Mouse (Mus musculus) retina, postnatal 7 days (tissue): ENCODE measurements around the gene Tut1.

ENCODE experiments used
- DNase-seq: peaks from one replicate; pipeline ENCODE4 v3.0.0-alpha.2; 2012; ENCODE audit warnings: low read depth, low spot score

Gene Tut1

DNA sequence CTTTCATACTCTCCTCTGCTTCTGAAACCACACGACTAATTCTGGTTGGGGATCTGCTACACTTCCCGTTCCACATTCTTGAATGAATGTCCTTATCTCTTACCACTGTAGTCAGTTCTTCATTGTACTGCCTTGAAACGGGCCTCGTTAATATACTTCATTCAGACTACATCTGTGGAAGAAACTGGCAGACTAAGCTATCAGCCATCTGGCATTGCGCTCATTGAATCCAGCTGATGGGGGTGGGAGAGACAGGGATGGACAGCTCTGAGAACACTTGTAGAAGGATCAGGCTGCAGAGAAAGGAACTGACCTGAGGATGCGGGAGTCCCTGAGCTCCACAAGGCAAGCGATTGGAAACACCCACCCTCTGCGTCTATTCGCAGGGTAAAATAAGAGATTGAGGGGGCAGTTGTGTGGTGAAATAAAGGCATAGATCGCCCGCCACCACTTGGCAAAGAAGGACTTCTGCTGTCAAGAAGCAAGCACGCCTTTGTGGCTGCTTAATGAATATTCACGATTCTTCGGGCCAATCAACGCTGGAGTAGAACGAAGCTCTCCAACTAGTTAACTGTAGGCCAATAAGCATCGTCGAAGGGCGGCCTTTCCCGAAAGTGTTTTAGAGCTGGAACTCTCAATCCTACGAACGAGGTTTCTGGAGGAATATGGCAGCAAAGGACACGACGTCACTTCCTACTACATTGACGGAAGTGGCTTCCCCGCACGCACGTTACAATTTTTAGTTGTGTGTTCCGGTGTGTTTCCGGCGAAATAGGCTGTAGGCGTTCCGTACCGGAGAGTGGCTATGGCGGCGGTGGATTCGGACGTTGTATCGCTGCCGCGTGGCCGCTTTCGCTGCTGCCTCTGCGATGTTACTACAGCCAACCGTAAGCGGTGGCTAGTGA, at the start of gene Tut1:
TSS of gene Tut1 (plus strand) at position 713 of the 905 bp plus-strand sequence.
- peak; percentile 87 for DNase-seq

DNA sequence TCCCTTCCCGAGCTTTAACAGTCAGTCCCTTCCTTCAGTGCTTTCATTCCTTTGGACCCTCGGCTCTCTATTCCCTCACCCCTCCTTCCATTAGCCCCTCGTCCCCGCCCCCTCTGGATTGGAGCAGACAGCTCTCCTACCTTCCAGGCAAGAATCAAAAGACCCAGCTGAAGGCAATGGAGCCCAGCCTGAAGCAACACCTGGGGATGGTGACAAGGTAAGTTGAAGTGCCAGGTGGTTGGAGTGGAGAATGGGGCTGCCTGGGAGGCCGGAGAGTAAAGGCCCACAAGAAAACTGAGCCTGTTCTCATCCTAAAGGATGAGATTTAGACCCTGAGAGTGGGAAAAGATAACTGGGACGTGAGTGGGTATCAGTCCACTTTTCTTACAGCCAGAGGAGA, 45.1 kb upstream of the Tut1 start:
- DNase-seq, result no peak

DNA sequence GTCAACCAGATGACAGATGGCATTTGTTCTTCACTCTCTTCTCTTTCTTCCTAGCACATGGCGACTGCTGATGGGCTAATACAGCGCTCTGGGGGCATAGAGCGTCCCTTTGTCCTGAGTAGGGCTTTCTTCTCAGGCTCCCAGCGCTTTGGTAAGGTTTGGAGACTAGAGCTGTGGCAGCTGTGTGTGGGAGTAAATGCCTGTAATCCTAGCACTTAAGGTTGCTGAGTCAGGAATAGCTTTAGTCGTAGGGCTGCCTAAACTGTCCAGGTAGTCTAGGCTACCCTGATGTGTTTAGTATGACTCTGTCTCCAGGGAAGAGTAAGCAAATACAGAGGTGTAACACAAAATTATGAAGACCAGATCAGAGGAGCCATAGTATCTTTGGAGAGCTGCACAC, 41.8 kb upstream of the Tut1 start:
- no peak for DNase-seq

DNA sequence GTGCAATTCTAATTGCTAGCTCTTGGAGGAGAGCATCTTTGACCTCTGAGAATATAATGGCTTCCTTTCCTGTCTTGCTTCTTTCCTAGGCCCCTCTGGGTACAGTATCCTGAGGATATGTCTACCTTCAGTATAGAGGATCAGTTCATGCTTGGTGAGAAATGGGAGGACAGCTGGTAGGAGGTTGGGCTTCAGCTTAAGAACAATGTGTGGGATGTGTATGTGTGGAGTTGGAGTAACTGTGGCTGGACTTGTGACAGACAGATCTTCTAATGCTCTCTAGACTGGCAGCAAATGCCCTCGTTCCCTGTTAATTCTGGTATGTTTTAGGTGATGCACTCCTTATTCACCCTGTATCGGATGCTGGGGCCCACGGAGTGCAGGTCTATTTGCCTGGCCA, 39.4 kb upstream of the Tut1 start:
- DNase-seq, result no peak

DNA sequence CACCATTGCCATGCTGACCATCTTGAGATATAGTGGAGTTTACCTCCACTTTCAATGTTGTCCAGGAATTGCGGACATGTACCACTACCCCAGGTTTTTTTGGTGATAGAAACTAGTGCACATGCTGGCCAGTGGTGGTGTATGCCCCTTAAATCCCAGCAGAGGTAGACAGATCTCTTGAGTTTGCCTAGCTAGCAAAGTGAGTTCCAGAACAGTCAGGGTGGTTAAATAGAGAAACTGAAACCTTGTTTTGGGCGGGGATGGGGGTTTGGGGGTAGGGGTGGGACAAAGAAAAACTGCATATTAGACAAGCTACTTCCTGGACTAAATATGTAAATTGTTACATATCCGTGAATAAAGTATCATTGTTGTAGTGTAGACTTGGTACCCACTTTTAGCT, 34.6 kb upstream of the Tut1 start:
- no peak for DNase-seq

DNA sequence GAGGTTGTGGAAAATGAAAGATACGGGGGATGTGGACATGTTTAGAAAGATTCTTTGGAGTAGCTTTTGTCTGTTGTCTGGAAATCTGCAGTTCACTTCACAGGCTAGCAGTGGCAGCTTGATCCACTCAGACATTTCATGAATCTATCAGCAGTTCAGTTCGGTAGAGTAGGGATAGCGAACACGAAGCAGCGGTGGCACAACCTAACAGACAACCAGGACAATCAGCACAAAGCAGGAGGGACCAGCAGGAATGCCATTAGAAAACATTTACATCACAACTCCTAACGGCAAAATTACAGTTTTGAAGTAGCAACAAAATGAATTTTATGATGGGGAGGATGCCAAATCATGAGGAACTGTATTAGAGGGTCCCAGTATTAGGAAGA, 34.0 kb upstream of the Tut1 start:
- no peak for DNase-seq

DNA sequence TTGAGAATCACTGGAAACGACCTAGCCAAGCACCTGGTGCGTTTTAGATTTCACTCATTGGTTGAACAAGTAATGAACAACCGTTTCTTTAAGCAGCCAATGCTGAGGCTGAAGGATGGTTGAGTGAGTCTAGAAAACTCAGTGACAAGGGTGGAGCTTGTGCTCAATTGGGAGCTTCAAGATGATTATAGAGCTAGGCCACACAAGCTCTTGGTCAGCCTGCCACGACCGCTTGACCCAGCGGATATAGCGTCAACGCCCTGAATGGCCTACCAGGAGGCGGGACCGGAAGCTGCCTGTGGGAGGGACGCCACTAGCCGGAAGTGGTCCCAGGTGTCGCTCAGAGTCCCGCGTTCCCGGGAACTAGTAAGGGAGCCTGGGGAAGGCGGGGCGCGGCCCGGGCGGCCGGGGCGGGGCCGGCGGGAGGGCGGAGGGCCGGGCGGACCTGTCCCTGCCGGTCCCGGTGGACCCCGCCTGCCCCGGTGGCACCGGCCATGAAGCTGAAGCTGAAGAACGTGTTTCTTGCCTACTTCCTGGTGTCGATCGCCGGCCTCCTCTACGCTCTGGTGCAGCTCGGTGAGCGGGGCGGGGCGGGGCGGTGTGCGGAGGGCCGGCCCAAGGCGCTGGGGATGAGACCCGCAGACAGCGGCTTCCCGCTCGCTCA, 33.4 kb upstream of the Tut1 start, which contains the start of gene B3gat3:
TSS of gene B3gat3 (plus strand) at position 302 of the 664 bp plus-strand sequence.
- peak; percentile 88 for DNase-seq

DNA sequence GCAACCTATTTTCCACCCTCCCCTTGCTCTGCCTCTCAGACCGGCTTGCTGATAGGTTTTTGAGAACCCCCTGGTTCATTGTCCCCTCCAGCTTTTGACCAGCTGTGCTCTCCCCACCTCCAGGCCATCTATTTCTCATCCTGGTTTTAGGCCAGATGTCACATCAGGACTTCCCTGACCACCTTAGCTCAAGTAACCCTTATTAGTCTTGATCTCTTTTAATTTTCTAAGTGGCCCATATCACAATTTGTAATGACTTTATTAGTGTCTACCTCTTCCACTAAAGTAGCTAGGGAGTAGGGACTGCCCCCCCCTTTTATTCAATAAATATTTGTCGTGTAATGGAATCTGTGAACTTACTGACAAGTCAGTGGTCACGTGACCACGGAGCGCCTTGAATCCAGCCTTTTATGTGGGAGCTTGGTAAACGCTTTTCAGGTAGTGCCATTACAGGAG, 32.8 kb upstream of the Tut1 start:
- DNase-seq, result no peak

DNA sequence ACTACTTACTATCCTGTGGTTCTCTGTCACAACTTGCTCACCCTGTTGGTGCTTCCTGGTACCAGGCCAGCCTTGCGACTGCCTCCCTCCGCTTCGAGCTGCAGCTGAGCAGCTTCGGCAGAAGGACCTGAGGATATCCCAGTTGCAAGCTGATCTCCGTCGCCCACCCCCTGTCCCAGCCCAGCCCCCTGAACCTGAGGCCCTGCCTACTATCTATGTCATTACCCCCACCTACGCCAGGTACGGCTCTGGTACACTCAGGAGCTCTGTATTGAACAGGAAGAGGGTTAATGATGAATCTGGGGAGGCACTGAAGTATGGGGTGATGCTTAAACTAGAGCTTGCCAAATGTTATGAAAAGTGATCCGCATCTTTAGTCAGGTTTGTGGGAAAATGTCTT, 31.9 kb upstream of the Tut1 start:
- DNase-seq, result no peak

DNA sequence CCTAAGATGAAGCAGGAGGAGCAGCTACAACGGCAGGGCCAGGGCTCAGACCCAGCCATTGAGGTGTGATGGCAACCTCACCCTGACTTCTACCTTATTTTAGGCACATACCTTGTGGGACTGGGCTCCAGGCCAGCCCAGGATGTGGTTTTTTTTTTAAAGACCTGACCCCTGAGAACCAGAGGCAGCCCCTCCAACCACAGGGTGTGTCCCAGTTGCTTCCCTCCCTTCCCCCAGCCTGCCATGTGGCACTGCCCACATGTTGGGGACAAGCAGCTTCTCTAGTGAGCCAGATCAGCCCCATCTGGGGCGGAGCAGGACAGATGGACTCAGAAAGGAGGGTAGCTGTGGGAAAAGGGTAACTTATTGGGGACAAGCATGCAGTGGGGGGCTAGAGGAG, 26.9 kb upstream of the Tut1 start:
- DNase-seq, result no peak

DNA sequence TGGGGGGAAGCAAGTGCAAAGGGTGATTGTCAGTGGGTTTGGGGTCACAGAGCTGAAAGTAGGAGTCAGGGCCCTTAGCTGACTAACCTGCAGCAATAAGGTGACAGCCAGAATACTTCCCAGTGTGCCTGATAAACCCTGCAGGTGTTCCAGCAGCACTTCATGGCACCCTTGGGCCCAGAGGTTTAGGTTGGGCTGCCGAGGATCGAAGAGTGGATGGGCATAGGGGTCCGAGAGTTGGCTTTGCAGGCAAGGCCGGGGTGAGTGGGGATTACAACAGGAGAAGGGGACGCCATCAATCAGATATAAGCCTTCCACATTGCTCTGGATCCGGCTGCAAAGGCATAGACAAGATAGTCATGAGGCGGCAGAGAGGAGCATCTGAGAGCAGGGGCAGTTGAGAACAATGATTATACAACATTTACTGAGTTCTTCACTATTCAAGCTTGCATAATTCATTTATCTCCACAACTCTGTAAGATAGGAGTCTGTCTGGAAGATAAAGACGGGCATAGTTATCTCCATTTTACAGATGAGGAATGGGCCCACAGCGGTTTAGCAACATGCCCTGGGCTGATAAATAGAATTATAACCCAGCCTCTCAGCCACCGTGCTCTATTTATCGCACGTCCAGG, 25.6 kb upstream of the Tut1 start:
- DNase-seq, result no peak

DNA sequence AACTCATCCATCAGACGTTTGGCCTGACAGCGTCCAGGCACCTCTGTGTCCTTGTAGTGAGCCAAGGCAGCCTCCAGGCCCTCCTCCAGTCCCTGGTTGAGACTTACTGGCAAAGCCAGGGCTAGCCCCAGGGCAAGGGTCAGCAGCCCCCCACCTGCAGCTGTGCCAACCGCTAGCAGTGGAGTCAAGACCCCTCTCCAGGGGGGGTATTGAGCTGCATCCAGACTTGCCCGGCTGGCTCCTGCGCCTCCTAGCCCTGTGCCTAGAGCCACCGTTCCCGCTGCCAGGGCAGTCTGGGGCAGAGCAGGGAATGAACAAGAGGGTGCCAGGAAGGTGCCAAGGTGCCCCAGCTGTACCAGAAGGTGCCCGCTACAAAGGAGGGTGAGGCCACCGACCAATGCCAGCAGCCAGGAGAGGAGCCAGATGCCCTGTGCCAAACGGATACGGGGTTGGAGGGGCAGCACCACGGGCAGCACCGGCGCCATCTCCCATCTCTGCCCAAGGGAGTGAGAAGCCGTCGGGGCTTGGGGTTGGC, 24.9 kb upstream of the Tut1 start:
- no peak for DNase-seq

DNA sequence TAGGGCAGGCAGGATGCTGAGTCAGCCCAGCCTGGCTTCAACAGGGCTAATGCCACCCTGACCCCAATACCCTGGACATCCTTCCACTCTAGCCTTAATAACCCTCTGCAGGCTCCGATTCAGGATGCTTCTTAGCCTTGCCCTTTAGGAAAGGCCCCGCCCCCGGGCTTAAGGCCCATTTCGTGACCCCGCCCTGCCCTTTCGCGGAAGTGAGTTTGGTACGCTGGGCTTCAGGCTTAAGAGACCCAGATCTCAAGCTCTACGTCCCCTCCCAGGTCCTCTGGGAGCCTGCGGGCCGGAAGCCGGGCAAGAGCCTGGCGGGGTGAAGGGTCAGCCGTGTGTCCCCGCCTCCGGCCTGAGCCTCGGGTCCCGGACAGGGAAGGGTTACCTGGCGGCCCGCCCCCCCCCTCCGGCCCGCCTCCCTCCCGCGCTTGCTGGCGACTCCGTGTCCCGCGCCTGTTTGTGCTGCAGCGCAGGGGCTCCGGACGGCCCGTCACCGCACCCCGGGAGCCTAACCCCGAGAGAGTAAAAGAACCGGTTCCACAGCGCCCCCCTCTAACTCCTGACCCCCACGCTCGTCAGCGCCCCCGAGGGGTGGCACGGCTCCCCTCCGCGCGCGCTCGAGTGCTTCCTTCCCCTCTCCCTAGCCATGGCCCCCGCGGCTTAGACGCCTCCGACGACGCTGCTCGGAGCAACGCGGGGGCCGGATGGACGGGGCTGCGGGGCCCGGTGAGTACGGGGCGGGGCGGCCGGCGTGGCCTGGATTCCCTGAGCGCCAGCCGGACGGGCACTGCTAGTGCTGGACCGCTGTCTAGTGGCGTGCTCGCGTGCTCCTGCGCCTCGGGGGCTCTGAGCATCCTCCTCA, 24.2 kb upstream of the Tut1 start, which contains the start of the genes Rom1 and Eml3:
TSS of gene Rom1 (minus strand) at position 133 of the 865 bp plus-strand sequence.
TSS of gene Eml3 (plus strand) at position 329 of the 865 bp plus-strand sequence.
- peak; percentile 96 for DNase-seq

DNA sequence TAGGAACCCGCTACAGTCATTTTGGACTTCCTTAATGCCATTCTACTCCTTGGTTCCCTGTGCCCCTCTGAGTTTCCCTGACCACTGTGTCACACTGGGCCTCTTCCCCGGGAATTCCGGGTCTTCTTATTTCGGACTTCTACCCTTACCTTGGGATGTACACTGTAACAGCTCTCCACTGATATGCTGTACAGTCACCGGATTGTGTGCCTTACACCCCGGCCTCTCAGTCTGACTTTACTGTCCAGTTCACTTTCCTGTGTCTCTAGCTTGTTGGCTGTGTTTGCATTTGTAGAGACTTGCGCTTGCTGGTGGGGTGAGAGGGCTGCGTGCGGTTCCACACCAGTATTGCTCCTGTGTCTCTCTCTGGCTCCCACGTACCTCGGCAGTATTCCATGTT, 23.5 kb upstream of the Tut1 start:
- DNase-seq, result no peak

DNA sequence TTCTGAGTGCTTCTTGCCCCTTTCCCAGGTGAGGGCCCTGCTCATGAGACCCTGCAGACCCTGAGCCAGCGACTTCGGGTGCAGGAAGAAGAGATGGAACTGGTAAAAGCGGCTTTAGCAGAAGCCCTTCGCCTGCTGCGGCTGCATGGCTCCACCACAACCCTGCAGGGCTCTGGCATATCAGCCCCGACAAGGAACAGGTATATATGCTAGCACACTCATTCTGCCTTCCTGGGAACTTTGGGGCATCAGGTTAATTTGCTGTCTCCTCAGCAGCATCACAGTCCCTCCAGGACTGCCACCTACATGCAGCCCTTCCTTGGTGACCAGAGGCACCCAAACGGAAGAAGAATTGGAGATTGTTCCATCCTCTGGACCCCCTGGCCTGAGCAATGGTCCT, 22.9 kb upstream of the Tut1 start:
- DNase-seq, result no peak

DNA sequence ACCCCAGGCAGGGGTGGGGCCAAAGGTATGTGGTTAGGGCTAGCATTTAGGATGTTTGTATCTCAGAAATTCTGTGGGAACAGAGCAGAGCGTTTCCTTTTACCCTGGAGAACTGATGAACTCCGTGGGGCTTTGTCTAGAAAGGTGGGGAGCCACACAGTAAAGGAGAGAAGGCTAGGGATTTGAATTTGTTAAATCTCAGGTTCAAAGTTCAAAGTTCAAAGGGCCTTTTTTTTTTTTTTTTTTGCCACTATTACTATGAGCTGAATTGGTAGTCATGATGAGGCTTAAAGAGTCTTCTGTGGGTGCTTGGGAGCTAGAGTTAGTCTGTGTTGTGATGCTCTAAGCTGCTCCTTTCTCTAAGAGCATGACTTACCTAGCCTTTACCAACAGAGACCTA, 16.9 kb upstream of the Tut1 start:
- DNase-seq, result no peak

DNA sequence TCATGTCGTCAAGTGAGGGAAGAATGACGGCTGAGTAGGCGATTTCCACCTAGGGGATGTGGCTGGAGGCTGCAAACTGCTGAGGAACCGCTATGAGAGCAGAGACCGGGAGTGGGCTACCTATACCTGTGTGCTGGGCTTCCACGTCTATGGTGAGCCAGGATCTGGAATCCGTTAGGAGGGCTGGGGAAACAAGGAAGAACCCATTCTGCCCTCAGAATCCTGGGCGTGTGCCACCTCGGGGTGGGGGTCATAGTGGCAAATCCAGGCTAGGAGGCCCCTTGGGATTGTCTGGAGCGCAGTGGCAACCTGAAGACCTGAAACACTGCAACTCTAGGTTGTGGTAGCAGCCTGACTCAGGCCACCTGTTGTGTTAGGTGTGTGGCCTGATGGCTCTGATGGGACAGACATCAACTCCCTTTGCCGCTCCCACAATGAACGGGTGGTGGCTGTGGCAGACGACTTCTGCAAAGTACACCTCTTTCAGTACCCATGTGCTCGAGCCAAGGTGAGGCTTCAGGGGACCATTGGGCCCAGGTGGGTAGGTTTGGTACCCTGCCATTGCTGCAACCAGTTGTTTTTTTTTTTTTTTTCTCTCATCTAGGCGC, 13.0 kb upstream of the Tut1 start:
- DNase-seq, result no peak

DNA sequence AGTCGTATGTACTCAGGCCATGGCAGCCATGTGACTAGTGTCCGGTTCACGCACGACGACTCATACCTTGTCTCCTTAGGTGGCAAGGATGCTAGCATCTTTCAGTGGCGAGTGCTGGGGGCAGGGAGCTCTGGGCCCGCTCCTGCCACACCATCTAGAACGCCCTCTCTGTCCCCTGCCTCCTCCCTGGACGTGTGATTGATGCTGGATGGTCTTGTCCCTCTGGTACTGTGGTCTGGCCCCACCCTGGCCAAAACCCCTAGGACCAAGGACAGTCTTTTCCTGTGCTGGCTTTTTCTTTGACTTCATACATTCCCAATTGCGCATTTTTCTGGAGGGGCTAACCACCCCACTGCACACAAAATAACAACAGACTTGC, 12.5 kb upstream of the Tut1 start:
- DNase-seq, result no peak

DNA sequence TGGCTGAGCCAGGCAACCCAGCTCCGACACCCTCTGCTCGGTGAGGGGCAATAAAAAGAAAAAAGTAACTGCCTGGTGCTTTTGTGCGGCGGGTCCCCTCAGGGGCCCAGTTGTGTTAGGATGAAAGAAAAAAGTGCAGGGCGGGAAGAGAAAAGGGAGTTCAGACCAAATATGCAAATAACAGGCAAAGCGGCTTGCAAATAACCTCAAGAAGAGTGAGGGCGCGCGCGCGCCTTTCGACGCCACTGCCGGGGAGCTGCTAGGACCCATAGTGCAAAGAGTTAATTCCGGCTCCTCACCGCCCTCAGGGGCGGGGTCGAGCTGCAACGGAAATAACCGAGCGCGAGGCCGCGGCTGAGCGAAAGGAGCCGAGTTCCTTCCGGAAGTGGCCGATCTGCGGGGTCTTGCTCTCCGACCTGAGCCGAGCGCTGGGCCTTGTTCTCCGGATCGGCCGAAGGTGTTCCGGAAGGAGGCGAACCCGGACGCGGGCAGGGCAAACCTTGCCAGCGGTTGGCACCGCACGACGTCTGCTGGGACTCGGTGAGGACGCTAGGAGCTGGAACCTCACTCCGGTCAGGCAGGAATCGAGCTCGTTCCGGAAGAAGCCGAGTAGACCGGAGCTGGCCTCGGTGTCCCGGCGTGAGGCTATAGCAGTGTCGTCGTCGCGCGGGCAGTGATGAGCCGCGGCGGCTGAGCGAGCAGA, 12.0 kb upstream of the Tut1 start, which contains the start of gene Mta2:
TSS of gene Mta2 (plus strand) at position 361 of the 703 bp plus-strand sequence.
- DNase-seq, result peak; percentile 91
